Mouse (Mus musculus) left cerebral cortex, adult 18-20 months (tissue): ENCODE data around the gene Lin7c. TPM values are rescaled to one million over a fixed set of nuclear protein-coding genes. Genes with fewer than 3 reads are reported as not detected.

Experiments
- DNase-seq, 2 experiments: peaks; one replicate each; pipeline ENCODE4 v3.0.0; 2021 to 2022; ENCODE audit warnings: low spot score in 2 of 2, mixed read lengths in 1 of 2
- total RNA-seq, 2 experiments: library from RNA; stranded (reverse); gene quantifications; 2 replicates each; pipeline ENCODE4 v1.2.3; 2021

The Lin7c gene
- total RNA-seq, 2 experiments from 2014 or later = 75.0 to 78.3 TPM

DNA sequence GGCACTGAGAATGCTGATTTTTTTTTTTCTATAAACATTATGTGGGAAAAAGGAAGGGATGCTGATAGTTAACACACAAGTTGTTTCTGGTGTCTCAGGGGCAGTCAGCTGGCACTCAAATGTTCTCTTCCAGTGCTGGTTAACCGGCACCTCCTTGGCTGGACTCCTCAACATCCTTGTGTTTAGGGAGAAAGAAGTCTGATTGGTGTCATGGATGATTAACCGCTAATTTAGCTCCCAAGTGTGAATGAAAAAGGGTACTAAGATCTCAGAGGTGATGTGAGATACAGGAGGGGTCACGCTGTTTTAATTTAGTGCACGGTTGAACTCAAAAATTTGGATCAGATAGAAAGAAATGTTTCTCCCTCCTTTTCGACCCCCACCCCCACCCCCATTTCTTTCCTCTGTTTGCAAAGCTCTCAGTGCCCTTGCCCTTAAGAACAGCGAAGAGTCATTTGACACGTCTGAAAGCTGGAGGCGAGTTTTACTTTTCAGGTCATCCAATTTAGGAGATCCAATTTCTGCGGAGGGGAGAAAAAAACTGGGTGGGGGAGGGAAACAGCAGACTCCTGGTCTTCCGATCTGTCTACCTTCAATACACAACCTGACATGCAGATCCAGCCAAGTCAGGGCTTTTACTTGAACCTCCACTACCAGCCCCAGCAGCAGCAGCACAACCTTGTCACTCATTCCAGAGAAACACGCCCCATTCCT lies 26.3 kb downstream of the Lin7c start:
- no peak for DNase-seq

DNA sequence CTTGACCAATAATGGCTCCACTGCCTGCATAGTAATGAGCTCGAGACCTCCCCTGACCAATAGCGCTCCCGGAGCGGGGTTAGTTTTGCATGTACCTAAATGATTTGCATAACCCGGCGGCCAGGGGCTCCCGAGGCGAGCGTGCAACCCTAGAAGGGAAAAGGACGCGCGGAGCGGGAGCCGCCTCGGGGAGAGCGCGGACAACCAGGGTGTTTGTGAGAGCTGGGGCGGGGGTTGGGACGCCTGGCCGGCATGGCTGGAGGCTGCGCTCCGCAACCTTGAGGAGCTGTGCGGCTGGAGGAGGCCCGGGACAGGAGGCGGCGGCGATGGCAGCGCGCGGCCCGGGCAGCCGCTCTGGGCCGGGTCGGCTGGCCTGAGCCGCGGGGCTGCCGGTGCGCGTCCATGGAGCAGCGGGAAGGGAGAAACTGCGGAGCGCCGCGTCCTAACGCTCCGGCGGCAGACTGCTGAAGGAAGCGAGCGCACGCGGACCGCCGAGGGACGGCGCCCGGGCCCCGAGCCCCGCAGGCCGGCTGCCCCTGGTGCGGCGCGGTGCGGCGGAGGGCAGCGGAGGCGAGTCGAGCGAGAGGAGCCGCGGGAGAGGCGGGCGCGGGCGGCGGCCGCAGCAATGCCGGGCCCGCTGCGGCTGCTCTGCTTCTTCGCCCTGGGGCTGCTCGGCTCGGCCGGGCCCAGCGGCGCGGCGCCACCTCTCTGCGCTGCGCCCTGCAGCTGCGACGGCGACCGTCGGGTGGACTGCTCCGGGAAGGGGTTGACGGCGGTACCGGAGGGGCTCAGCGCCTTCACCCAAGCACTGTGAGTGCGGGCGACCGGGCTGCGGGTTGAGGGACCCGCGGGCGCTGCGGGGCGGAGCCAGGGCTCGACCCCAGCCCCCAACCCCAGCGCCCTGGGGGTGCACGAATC lies 27.1 kb downstream of the Lin7c start, which contains the start of gene Lgr4:
Lgr4 (plus strand) TSS at position 152 of the 918 bp plus-strand sequence.
- peak; percentile 92 to 94 for DNase-seq

DNA sequence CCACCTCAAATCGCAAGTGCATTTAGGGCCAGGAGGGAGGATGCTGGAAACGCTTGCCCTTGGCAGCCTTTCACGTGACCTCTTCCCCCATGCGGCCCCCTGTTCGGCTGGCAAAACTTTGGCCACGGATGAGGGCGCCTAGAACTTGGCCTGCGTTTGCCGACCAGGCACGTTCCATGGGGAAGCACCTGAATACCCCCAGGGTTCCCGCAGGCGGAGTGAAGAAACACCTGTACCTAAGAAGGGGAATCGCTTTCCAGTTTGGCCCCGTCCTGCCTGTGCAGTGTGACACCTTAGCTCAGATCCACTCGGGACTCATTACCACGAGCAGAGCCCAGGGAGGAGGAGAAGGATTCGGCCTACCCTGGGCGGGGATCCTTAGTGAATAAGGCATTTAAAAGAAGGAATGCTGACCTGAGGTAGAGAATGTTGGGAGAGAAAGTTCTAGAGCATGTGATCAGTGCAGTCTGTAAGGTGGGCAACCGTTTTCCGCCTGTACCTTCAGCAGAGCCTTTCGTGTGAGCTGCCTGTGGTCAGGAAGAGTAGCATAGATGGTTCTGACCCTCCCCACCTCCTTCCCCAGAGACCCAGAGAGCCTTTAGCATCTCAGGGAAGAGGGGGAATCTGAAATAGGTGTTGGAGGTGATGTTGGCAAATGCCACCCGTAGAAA lies 28.1 kb downstream of the Lin7c start:
- no peak for DNase-seq

DNA sequence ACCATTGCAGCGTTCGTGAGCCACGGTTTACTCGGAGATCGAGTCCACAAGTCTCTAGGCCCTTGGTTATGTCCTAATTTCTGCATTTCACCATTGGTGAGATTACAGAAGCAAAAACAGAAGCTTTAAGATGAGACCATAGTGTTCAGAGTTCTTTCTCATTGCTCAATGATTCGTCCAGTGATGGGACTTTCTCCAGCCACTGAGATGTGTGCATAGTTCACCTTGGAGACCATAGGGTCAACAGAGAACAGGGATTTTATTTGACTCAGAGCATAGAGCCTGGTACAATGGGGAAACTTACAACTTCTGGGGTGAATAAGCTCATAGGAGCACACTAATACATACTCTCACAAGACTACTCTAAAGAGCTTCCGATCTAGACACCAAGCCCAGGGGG lies 29.8 kb downstream of the Lin7c start:
- DNase-seq = no peak

DNA sequence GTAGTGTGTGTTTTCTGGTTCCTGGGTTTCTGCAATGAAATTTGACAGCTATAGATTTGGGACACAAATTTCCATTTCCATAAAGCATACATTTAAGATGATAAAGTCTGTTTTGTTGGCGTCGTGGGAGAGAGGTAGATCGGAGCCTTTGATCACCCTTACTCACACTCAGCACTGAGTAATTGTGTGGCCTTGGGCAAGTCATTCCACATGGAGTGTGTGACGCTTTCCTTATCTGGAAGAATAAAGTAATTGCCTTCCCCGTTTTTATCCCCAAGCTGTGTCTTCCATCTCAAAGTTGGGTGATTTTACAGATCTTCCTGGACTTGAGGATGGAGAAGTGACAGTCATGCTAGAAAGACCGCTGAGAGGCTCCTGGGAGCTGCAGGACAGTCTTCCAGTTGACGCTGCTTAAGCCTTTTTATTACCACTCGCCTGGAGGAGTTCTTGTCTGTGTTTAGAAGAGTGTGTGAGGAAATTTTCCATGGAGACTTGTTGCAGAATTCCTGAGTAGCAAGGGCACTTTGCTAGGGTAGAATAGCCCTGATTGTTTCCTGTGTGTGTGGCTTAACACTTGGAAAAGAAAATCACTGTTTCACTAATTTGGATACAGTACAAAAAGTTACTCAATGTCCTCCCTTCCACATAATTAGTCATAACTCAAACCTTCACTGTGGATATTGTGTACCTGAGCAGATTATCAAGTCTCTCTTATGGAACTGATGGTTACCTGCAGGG lies 30.8 kb downstream of the Lin7c start:
- no peak for DNase-seq

DNA sequence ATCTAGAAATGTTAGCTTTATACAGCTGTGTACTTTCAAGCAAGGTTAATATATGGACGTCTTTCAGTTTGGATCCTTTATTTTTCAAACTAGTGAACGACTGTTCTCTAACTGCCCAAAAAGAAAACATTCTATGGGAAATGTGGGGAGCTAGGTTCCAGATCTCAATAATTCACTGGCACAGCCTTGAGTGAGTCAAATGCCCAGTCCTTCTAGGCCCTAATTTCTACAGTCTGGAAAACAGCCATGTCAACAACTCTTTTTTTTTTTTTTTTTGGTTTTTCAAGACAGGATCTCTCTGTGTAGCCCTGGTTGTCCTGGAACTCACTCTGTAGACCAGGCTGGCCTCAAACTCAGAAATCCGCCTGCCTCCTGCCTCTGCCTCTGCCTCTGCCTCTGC lies 31.7 kb downstream of the Lin7c start:
- DNase-seq = no peak

DNA sequence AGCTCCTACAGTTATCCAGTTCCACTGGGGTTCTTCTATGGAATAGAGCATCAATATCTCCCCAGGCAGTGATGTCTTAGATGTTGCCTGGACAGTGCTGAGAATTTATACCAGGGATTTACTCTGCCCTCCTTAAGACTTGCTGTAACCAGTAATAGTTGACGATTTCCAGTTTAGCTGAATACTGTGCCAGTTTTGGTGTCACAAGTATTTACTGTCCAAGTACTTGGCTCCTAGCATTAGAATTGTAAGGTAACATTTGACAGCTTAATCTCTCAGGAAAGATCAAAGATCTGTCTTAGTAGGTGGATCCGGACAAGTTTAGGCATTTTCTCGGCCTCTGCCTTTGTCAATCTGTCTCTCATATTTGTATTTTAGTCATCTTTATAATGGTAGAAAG lies 32.4 kb downstream of the Lin7c start:
- DNase-seq = no peak

DNA sequence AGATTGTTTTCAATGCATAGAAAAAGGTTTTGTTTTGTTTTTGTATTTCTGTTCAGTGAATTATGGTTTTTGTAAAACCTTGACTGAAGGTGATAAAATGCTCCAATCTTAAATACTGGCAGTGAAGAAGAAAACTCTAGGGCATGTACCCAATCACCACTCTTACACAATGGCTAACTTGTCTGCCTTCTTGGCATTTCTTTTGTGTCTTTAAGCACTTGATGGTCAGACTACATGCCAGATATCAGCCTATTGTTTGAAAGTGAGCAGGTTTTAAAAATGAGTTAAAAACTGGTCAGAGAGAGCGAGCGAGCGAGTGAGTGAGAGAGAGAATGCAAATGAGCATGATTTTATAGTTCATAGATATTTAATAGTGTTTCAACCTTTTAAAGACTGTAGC lies 33.3 kb downstream of the Lin7c start:
- no peak for DNase-seq

DNA sequence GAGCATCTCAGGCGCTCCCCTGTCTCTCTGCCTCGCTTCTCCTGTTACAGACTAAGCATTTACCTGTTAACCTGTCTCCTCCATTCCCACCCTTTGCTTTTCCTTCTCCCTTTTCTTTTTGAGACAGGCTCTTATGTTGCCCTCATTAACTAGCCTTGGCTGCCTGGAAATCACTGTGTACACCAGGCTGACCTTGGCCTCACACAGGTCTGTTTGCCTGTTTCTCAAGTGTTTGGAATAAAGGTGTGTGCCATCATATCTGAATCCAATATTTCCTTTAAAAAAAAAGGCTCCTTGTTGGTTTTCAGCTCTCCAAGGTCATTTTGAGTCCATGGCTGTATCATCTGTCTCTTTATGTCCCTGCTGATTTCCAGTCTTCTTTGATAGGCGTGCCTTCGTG lies 36.3 kb downstream of the Lin7c start:
- no peak for DNase-seq

DNA sequence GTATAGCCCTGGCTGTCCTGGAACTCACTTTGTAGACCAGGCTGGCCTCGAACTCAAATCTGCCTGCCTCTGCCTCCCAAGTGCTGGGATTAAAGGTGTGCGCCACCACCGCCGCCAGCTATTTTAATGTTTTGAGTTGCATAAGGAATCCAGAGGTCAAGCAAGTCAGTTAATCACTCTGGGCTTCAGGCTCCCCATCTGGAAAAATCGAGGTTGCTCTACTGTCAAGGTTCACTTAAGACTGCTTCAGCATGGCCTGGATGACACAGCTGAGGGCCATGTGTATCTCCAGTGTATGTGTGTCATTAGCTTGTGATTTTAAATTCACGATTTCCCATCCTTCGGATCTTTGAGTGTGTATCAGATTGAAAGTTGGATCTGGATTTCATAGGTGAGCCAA lies 36.8 kb downstream of the Lin7c start:
- no peak for DNase-seq

DNA sequence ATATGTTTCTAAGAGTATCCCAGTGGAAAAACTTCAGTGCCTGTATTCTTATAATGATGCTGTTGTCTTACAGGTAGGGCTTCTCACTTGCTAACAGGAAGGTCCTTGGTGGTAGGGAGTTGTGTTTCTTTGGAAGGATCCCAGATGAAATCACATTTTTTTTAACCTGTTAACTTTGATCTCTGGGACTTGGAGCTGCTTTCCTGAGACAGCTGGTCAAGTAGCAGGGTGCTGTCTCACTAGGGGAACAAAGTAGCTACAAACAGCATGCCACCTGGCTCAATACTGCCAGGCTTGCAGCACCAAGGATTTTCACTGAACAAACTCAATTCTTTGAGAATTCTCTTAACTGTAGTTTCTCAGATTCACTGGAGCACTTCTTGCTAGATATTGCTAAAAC lies 37.2 kb downstream of the Lin7c start:
- no peak for DNase-seq

DNA sequence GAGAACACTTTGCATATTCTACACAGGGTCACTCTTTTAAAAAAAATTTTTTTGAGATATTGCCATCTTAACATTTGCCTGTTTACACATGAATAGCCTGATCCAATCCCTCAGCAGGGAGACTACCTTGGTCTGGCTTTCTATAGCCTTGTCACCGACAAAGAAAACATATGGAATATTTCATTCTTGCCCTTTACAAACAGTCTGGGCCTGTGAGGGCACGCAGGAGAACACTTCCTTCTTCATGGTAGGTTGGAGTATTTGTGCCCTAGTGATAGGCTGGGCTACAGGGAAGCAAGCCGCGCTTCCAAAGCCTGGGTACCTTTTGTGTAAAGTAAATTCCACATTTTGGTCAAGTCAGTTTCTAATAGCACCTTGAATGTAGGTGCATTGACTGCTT lies 38.1 kb downstream of the Lin7c start:
- DNase-seq = no peak

DNA sequence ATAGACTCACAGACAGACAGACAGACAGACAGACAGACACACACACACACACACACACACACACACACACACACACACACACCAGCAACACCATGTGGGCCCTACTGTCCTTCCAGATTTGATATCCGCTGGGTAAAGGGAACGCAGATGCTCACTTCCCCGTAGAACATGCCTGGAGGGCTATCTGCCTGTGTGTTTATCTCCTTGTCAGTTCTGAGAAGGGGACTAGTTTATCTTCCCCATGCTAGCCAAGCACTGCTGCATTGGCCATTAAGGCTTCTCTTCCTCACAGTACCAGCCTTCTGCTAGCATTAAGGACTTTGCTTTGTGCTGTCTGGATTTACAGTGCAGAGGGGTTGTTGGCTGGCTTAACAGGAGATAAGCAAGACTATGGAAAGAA lies 38.6 kb downstream of the Lin7c start:
- no peak for DNase-seq

DNA sequence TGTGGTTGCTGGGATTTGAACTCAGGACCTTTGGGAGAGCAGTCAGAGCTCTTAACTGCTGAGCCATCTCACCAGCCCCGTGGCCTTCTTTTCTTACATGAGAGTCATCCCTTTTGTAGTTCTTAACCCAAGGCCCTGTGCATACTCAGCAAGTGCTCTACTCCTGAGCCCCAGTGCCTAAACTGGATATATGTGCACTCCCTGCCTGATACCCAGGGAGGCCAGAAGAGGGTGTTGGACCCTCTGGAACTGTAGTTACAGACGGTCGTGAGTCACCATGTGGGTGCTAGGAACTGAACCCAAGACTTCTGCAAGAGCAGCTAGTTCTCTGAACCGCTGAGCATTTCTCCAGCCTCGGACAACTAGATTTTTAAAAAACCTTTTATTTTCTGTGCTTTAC lies 39.7 kb downstream of the Lin7c start:
- DNase-seq = no peak

DNA sequence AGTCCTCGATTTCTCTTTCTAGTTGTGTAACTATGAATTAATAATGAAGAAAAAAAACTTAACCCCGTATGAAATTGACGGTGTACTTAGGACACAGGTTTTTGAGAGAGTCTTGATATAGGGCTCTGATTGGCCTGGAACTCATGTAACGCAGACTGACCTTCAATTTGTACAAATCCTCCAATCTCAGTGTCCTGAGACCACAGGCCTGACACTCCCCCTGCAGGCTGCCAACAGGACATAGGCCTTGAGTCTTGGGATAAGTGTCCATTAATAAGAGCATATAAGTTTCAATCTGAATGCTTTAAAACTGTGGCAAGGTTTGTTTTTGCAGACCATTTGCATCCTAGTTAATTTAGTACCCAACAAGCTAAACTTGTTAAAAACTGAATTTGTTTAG lies 40.1 kb downstream of the Lin7c start:
- no peak for DNase-seq

DNA sequence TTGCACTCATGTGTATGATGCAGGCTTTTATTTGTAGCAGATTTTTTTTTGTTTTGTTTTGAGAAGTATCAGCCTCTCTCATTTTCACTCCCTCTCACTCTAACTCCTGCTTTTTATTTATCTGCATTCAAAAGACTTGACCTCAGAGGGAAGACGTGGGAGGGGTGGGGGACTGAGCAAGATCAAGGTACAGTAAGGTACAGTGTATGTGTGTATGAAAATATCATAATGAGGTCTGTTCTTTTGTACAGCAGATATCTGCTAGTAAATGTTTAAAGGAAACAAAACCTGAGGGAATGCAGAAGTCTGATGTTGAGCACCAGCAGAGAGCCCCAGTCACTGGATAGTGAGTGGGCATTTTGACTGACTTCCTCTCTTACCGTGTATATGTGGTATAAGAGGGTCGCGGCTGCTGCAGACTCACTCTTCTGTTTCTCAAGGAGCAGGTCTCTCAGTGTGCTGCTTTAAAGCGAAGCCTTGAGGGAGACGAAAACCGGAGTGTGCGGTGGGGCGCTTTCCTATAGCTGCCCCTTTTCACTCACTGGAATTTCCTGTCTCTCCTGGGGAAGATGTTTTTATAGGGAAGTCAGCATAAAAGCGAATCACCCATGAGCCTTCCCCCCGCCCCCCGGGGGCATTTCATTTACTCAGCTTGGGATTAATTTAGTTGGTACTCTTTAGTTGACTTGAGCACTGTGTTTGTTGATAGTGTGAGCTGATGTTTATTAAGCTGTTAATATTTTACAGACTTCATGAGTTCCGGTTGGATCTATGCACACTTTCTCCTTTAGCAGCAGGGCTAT lies 41.5 kb downstream of the Lin7c start:
- DNase-seq = no peak

DNA sequence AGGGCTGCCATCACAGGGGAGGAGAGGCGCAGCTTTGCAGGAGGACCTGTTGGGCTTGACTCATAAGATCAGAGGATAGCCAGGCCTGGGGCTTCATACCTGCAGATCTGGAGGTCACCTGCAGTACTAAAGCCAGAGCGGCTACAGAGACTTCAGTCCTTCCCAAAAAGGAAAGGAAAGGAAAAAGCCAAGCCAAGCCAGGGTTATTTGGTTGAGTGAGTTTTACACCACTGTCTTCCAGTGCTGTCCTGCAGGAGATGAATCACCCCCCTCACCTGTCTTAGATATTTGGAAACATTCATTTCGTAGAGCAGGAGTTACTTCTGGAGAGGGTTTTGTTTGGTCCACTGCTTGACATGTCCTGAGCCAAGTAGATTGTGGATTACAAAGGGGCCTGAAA lies 42.5 kb downstream of the Lin7c start:
- no peak for DNase-seq

DNA sequence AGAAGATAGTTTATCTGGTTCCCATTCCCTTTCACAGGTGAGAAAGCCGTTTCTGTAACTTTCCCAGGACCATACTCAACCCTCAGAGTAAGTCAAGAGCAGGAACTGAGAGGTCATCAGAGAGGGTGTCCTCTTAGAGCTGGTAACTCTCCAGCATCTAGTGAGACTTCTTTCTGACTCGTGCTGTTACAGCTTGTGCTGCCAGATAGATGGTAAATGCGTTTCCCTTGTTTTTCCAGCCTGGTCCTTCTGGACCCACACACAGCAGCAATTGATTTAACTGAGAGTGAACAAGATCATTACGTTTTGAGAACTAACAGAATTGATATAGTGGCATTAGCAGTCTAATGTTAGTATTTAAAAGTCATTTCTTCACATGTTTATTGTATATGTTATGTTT lies 43.4 kb downstream of the Lin7c start:
- DNase-seq = no peak

DNA sequence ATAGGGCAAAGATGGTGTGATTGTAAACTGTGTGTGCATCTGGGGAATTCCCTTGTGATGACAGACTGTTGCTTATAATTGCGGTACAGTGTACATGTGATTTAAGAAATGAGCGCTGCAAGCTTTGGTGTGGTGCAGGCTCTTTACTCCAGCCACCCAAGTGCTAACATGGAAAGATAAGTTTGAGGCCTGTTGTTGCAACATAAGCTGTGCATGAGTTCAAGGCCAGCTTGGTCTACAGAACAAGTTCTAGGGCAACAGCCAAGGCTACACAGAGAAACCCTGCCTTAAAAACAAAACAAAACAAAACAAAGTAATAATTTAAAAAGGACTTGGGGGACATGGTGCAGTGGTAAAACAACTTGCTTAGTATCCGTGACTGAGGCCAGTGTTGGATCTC lies 44.5 kb downstream of the Lin7c start:
- no peak for DNase-seq

DNA sequence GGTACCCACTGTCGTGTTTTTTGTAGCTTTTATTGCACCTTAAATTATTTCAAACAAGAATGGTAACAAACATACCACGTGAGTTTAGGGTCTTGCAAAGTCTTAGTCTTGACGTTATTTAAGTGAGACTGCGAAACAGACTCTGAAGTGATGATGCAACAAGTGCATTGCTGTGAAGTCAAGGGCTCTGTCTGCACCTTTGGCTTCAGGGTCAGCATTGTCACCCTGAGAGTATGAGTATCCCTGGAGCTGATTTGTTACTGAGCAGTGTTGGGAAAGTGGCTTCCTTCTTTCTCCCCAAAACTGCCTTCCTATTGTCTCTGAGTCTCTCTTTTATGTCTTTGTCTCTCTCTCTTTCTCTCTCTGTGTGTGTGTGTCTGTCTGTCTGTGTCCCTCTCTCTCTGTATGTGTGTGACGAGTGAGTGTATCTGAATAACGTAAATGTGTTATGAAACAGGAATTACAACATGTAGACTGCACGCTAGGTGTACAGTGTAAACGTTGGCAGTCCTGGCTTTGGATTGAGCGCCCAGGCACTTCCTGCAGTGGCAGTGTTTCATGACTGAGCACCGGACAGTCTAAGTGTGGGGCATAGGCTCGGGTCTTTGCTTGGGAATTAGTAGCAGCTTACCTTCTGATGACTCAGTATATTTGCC lies 45.2 kb downstream of the Lin7c start:
- DNase-seq = no peak
